ENCODE assay signal across 8 mouse cellular contexts in the genomic region with DNA sequence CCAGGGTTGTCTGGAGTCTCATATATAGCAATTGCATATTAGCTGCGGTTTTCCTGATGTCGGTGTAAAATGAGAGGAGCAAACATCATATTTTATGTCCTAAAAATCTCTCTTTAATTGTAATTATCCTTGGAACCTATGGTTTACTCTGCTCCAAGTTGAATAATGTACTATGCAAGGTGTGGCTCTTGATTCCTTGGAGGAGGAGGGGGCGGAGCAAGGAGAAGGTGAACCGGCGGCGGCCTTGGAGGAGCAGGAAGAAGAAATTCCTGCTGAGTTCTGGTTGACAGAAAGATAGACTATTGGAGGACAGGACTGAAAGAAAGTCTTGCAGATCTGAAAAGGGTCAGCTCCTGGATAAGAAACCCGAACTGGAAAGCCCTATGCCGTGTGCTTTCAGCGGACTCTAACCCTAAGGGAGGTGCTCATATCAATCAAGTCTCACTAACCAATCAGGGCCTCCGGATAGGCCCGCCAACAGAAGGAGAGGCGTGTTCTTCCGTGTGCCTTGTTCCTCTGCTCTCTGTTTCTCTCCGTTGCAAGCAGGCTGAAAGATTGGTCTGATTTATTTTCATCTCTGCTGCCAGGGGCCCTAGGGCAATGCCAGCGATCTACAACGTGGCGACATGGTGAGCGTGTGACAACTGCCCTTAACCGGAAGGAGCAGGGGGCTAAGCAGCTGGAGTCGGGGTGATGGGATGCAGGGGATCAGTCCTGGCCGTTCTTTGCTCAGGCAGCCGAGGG.
DNase-seq lines count a peak whose midpoint lies in the region; ATAC-seq and TF ChIP-seq lines count a peak whose summit lies in the region.
"Not testable (repeated sequence)": the region's sequence is repeated elsewhere in the genome, so short reads cannot be mapped to it uniquely, and the experiment has no call there.

No protein-coding gene starts in this region.

- peak overlapping the region; percentile 87 for H3K27ac ChIP-seq in hindbrain, embryonic 13.5 days
- peak overlapping the region; percentile 62 for H3K27ac ChIP-seq in lung, embryonic 14.5 days (ENCODE audit: low read depth)

- peak overlapping the region; percentile 82 for H3K9ac ChIP-seq in hindbrain, embryonic 13.5 days
- peak overlapping the region; percentile 61 for H3K9ac ChIP-seq in lung, embryonic 14.5 days

- peak; percentile 86 for DNase-seq in R1 (ENCODE audit: low read depth, low spot score)
- DNase-seq in cerebellum, postnatal 25 days = peak; percentile 12 to 23
- peak; percentile 6 to 14 for DNase-seq in frontal cortex, postnatal 14 days (ENCODE audit: low spot score in 2 of 2)
- peak; percentile 13 for DNase-seq in layer of hippocampus, adult 9-11 months
- DNase-seq in lung, embryonic 14.5 days = peak; percentile 75
- peak; percentile 66 for DNase-seq in thymus, postnatal 0 days (ENCODE audit: low spot score)

- peak overlapping the region; percentile 61 for H3K4me2 ChIP-seq in hindbrain, embryonic 13.5 days
- H3K4me2 ChIP-seq in lung, embryonic 14.5 days = peak overlapping the region; percentile 55

- not testable (repeated sequence) for H3K27me3 ChIP-seq in hindbrain, embryonic 13.5 days; lung, embryonic 14.5 days (ENCODE audit: insufficient read depth, low read length)

- H3K36me3 ChIP-seq in hindbrain, embryonic 13.5 days; lung, embryonic 14.5 days (ENCODE audit: insufficient read depth): not testable (repeated sequence)

- not testable (repeated sequence) for TF ChIP-seq CTCF in lung, embryonic 14.5 days (IDR thresholded peaks at IDR 0.05; ENCODE audit: low read depth)

- H3K4me3 ChIP-seq in hindbrain, embryonic 13.5 days = peak overlapping the region; percentile 62
- peak overlapping the region; percentile 59 for H3K4me3 ChIP-seq in lung, embryonic 14.5 days (ENCODE audit: low read depth, low read length)

- not testable (repeated sequence) for H3K4me1 ChIP-seq in hindbrain, embryonic 13.5 days (replicated peaks); lung, embryonic 14.5 days (ENCODE audit: insufficient read depth)

- not testable (repeated sequence) for H3K9me3 ChIP-seq in hindbrain, embryonic 13.5 days; lung, embryonic 14.5 days (ENCODE audit: low read depth, low read length)

- peak; percentile 95 for ATAC-seq in hindbrain, embryonic 13.5 days (ENCODE audit: low FRiP score)
- peak; percentile 93 for ATAC-seq in lung, embryonic 14.5 days (ENCODE audit: insufficient read depth)
- ATAC-seq in neutrophil, adult 5-6 weeks (ENCODE audit: extremely low read depth, insufficient number of reproducible peaks, low FRiP score, poor library complexity, severe bottlenecking) = peak; percentile 51; the same call in 1 of the 2 replicates

- 2% methylated on average over 22 of the region's 22 CpGs for WGBS in hindbrain, embryonic 13.5 days
- 2% methylated on average over 22 of the region's 22 CpGs for WGBS in lung, embryonic 14.5 days

Comparison
In these comparisons a context has a peak if more than half of its experiments do, and no peak if none do; other contexts are left out.
1. Peak in every context shown above with its lines: DNase-seq, ATAC-seq, H3K4me3 ChIP-seq and H3K27ac ChIP-seq.
2. DNase-seq: peak in every context shown above with its lines; median percentile 86 in R1; 75 in lung, embryonic 14.5 days; 66 in thymus, postnatal 0 days; 18 in cerebellum, postnatal 25 days; 13 in layer of hippocampus, adult 9-11 months; 10 in frontal cortex, postnatal 14 days.